8 mouse cellular contexts compared by ENCODE assay signal in genomic region chr1:155099280-155099848, GRCm38 (mm10). TPM values are rescaled to one million over a fixed set of nuclear protein-coding genes. Genes with fewer than 3 reads are reported as not detected.
DNase-seq lines count a peak whose midpoint lies in the region; ATAC-seq and TF ChIP-seq lines count a peak whose summit lies in the region.

TSS of gene Ier5 (minus strand) at chr1:155099636.

- H3K4me2 ChIP-seq in hindbrain, postnatal 0 days (ENCODE audit: low read depth, low read length): peak within 1 kb of the TSS; percentile 78

- DNase-seq in T-cell, adult 2 months (ENCODE audit: low spot score): peak; percentile 97
- DNase-seq in cerebellum, postnatal 36 days: peak; percentile 94 to 98
- DNase-seq in gastrocnemius, adult 18-20 months (ENCODE audit: low spot score): peak; percentile 98
- peak; percentile 99 for DNase-seq in hindbrain, postnatal 0 days (ENCODE audit: low spot score)
- DNase-seq in left cerebral cortex, adult 2 months (ENCODE audit: extremely low spot score in 1 of 2, low spot score in 2 of 2): peak; percentile 96 to 98
- peak; percentile 95 to 98 for DNase-seq in right cerebral cortex, adult 2 months (ENCODE audit: low spot score in 2 of 2)
- peak; percentile 96 for DNase-seq in urinary bladder, postnatal 14 days (ENCODE audit: low spot score)

- no peaks in the 10 kb centered on the region for H3K9me3 ChIP-seq in hindbrain, postnatal 0 days (ENCODE audit: low read length)

- intact Hi-C loops in left cerebral cortex, adult 2 months (cut with DNase I): loop anchor here (1.0 to 5.0 kb wide), 6 partner anchors 16 to 181 kb away; partner anchors contain the start of gene Stx6

- ATAC-seq in hindbrain, postnatal 0 days: peak; percentile 99
- ATAC-seq in megakaryocyte, adult 5-6 weeks (ENCODE audit: poor library complexity, severe bottlenecking): peak; percentile 78

- peak within 1 kb of the TSS; percentile 65 for H3K4me3 ChIP-seq in hindbrain, postnatal 0 days (ENCODE audit: low read length)
- H3K4me3 ChIP-seq in left cerebral cortex, adult 2 months: peak within 1 kb of the TSS; percentile 97

- no peaks in the 10 kb centered on the region for H3K27me3 ChIP-seq in hindbrain, postnatal 0 days (ENCODE audit: insufficient read depth, low read length)

- H3K9ac ChIP-seq in hindbrain, postnatal 0 days (replicated peaks; ENCODE audit: low read length): peak within 1 kb of the TSS; percentile 85

- peak within 1 kb of the TSS; percentile 90 for H3K27ac ChIP-seq in hindbrain, postnatal 0 days
- peak within 1 kb of the TSS; percentile 97 for H3K27ac ChIP-seq in left cerebral cortex, adult 2 months

- no peaks in the 10 kb centered on the region; the same call in 1 of the 2 replicates for H3K4me1 ChIP-seq in hindbrain, postnatal 0 days (ENCODE audit: insufficient read depth, low read length)

- no peaks in the 10 kb centered on the region for H3K36me3 ChIP-seq in hindbrain, postnatal 0 days (ENCODE audit: insufficient read depth, low read length)

- TF ChIP-seq CTCF in hindbrain, postnatal 0 days (IDR thresholded peaks at IDR 0.05; ENCODE audit: low read depth): no peak
- no peak; the same call in 1 of the 2 replicates for TF ChIP-seq CTCF in left cerebral cortex, adult 2 months (IDR thresholded peaks at IDR 0.05)

- under 1% methylated on average over 40 of the region's 40 CpGs for WGBS in hindbrain, postnatal 0 days

RNA-seq across cellular contexts. Expression of gene Ier5, which starts in this region (rescaled TPM):
- 10 to 100 TPM in 1 of 2 experiments, 1 to 10 TPM in 1; 4.7 to 19.4 TPM for total RNA-seq in gastrocnemius, adult 18-20 months (2021)
- 51.4 and 60.5 TPM in 2 replicates for total RNA-seq in hindbrain, postnatal 0 days (2014; rRNA removed)
- 5.2 and 5.7 TPM in 2 replicates for polyA plus RNA-seq in hindbrain, postnatal 0 days (2015; fragmentation: Nextera tagmentation; extraction: Ambion mirVana)
- total RNA-seq in left cerebral cortex, adult 2 months (2021): 10 to 100 TPM; 60.4 to 75.1 TPM
- total RNA-seq in megakaryocyte, adult 5-6 weeks (2015): 58.4 and 62.3 TPM in 2 replicates
- 35.4 and 38.3 TPM in 2 replicates for total RNA-seq in megakaryocyte, adult 5-6 weeks (2017)

Comparison
In these comparisons a context has a peak if more than half of its experiments do, and no peak if none do; other contexts are left out.
1. Peak in every context shown above with its lines: DNase-seq, ATAC-seq, H3K4me3 ChIP-seq and H3K27ac ChIP-seq.